Mouse (Mus musculus) small intestine, adult 2 months (tissue): ENCODE measurements around the gene Adamtsl1.

Experiments
- CTCF ChIP-seq: fragments of 200-500 bp; IDR thresholded peaks from 2 replicates; pipeline ENCODE4 v1.5.1; 2012; ENCODE audit warnings: low read depth, mild to moderate bottlenecking, control low read depth, inconsistent platforms, low read length, moderate library complexity, mixed read lengths; ENCODE audit not compliant: insufficient replicate concordance, insufficient read length; ENCODE audit errors: extremely low read depth
- POLR2A ChIP-seq: fragments of 200-500 bp; IDR thresholded peaks from 2 replicates; pipeline ENCODE4 v1.6.1; 2012; ENCODE audit warnings: low read depth, mild to moderate bottlenecking, control low read depth, inconsistent platforms, low read length, moderate library complexity

DNA sequence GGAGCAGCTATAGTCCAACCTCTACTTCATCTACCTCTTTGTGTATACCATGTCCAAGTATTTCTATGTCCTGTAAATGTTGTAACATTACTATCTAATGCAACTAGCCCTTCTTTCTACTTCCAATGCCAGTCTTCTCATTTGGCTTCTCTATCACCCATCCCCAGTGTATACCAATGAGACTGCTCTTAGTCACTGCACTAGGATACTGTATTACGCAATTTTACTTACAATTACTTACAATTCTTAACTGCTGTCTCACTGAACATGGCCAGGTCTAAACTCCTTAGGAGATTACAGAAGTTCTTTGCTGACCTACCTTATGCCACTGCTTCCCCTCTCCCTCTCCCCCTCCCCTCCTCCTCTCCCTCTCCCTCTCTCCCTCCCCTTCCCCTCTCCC, 505.0 kb downstream of the Adamtsl1 start:
- TF ChIP-seq CTCF (no peak), POLR2A (no peak)
